Mouse (Mus musculus): ENCODE results near the gene Asgr1.

Asgr1 gene

DNA sequence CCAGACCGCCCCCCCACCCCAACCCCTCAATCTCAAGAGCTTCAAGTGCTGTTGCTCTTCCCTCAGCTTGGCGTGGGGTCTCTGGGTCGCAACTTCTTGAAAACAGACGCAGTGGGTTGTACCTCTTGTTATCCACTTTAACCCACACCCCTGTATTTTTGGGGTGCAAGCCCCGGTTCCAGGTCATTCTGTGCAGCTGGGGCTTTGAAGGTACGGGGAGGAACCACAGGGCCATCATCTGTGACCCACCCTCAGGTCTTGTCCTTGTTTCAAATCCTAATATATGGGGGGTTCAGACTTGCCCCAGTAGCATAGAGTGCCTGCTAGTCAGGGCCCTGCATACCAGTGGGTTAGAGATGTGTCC lies 29.8 kb upstream of the Asgr1 start:
- no peak for DNase-seq (ENCODE audit: low spot score in 2 of 2)

DNA sequence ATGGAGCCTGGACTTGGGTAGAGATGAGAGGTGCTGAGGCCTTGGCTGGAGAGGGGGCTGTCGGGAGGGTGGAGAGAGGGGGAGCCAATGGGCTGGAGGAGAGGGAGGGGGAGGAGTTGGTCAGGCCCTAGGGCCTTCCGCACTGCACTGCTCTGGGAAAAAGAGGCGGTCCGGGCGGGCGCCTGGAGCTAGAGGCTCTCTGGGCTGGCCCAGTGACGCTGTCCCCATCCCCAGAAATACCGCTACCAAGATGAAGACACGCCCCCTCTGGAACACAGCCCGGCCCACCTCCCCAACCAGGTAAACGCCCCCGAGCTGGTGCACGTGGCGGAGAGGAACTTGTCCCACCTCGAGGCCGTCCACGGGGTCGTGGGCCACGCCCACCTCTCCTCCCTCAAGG lies 27.2 kb upstream of the Asgr1 start:
- no peak for DNase-seq (ENCODE audit: low spot score in 2 of 2)

DNA sequence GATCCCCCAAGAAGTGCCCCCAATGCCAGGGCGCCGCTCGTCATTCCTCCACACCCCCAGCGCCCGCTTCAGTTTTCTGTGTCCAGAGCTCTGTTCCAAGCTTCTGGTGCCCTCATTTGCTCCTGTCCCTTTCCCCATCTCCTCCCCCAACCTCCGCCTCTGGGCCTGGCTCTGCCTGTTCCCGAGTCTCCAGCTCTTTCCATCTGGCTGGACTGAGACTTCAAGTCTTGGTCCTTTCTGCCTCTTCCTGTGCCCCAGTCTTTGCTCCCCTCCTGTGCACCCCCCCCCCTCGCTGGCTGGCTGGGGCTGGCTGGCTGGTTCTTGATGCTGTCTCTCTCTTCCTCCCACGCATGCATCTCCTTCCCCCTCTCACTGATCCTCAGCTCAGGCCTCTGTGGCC lies 26.5 kb upstream of the Asgr1 start:
- peak in 1 of 2 experiments; percentile 42 for DNase-seq (ENCODE audit: low spot score in 2 of 2)

DNA sequence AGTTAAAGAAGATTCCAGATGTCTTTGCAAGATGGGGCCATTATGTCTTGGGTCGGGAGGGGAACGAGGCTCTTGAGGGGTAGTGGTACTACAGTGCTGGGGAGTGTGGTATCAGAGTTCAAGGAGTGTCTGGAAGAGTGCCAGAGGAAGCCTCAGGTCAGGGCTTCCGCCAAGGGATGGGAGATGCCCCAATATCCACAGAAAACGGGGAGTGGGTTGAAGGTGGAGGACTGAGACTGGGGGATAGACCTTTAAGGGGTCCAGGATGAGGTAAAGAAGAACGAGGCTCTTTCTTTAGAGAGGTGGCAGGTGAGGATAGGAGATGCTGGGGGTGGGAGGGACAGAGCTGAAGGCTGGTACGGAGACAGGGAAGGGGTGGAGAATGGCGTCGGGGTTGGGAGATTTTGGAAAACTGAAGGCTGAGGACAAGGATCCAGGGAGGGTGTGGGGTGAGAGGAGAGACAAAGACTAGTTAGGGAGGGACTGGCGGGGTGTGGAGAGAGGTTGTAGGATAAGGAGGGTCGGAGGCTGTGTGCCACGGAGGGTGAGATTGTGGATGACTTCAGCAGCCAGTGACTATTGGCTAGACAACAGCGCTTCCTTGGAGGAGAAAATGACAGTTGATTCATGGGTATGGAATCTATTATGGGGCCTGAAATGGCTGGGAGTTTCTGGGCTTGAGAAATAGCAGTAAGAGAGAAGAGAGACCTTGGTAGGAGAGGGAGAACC lies 25.3 kb upstream of the Asgr1 start:
- no peak for DNase-seq (ENCODE audit: low spot score in 2 of 2)

DNA sequence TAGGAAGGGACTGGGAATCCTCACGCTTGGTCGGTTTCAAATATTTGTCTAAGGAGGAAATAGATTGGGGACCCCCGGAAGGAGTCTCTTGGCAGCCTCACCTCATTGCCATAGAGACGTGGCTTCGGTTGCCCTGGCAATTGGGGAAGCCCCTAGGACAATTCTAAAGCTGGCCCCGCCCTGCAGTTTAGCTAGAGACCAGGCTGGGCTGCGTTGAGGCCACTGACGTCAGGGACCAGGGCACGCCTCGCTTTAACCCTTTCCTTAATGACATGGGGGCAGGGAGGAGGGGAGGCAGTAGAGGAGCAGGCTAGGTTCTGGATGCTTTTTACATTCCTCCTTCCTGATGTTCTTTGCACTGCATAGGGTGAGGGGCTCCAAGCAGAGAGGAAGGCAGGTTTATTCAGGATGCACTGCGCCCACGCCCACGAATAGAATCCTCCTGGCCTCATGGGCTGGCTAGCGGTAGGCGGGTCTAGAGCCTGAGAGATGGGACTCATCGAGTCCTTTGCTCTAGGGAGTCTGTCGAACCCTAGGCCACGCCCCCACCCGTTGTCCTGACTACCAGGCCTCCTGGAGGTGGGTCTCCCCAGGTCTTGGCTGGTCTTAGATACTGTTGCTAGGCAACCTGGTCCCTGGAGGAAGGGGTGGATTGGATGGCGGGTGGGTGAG lies 24.6 kb upstream of the Asgr1 start:
- DNase-seq (ENCODE audit: low spot score in 2 of 2), result peak; percentile 85 to 89

DNA sequence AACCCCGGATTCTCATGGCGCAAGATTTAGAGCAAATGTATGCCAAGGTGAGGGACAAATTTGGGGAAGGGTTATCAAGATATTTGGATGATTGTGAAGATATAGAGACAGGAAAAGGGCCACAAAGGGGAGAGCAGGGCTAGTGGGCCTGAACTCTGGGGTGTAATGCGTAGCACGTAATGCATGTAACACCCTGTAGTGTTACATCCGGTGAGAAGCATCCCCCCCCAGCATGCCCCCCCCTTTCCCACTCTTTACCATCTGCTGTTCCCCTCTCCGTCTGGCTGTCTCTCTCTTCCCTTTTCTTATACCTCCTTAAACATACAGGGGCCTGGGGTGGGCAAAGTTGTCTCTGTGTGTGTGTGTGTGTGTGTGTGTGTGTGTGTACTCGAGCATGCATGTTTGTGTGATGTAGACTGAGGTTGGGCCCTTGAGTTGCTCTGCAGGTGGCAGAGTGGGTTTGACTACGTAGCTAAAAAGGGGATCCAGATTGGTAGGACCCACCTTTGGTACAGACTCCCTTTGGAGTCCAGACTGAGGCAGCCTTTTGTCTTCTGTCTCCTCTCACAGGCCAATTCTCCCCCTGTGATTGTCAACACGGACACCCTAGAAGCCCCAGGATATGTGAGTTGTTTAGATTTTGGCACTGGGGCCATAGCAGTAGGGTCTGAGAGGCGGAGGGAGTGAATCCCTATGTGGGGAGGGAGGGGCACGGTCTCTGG lies 23.9 kb upstream of the Asgr1 start:
- no peak for DNase-seq (ENCODE audit: low spot score in 2 of 2)

DNA sequence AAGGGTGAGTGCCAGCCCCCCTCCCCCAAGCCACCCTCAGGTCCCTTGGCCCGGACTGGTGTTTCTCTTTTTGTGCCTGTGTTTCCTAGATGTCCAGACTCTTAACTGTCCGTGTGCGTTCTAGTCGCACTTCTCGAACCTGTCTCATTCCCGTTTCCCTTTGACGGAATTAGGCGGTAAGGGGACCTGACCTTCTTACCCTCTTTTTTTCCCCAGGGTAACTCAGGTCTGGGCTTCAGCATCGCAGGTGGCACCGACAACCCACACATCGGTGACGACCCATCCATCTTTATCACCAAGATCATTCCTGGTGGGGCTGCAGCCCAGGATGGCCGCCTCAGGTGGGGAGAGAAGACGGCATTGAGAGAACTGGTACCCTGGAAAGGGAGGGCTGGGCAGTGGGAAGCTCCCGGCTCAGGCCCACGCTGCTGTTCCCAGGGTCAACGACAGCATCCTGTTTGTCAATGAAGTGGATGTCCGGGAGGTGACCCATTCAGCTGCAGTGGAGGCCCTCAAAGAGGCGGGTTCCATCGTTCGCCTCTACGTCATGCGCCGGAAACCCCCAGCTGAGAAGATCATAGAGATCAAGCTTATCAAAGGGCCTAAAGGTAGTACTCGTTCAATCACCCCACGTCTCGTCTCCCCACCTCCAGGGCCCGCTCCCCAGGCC lies 23.1 kb upstream of the Asgr1 start:
- no peak for DNase-seq (ENCODE audit: low spot score in 2 of 2)

DNA sequence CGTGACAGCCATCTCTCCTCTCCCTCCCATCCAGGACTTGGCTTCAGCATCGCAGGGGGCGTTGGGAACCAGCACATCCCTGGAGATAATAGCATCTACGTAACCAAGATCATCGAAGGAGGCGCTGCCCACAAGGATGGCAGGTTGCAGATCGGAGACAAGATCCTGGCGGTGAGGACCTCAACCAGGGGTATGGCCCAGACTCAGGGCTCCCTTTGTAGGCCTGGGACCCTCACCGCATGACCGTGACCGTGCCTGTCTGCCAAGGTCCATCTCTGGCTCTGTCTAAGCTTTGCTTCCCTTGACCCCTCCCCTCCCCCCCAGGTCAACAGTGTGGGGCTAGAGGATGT lies 22.6 kb upstream of the Asgr1 start:
- DNase-seq (ENCODE audit: low spot score in 2 of 2), result no peak

DNA sequence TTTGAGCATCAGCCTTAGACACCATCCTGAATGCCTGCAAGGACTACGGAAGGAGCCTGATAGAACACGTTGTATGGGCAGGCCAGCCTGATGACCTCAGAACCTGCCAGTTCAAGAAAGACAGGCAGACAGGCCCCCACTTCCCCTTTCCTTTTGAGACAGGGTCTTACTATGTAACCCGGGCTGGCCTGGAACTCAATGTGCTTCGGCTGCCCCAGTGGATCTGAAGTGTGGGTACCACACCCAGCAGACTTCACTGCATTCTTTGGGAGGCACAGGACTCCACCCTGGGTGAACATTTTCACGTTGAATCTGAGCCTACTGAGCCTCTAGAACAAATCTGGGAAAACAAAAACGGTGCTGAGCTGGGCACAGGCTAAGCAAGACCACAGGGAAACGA lies 15.7 kb upstream of the Asgr1 start:
- DNase-seq (ENCODE audit: low spot score in 2 of 2), result no peak

DNA sequence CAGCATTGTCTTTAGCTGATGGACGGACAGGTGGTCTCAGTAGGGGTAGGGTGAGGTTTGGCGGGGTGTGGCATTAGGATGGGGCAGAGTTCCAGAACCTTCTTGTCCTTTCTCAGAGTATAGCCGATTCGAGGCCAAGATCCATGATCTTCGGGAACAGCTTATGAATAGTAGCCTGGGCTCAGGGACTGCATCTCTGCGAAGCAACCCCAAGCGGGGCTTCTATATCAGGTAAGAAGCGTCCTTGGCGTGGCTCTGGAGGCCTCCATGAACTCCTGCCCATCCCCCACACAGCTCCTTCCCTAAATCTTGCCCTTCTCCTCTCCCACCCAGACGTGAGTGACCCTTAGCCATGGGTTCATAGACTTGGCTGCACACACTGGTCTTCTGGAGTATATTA lies 14.3 kb upstream of the Asgr1 start:
- DNase-seq (ENCODE audit: low spot score in 2 of 2), result no peak

DNA sequence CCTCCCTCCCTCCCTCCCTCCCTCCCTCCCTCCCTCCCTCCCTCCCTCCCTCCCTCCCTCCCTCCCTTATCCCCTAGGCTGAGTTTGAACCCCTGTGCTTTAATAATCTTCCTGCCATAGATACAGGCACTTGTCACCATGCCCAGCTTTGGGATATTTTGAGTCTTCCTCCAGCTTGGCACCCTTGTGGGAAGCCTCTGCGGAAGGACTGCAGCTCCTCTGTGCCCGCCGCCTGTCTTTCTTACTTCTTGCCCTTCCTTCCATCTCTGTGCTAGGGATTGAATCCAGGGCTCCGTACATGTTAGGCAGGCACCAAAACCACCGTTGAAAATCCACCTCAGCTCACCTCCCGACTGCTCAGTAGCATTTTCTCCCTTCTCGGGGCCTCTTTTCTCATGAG lies 13.7 kb upstream of the Asgr1 start:
- no peak for DNase-seq (ENCODE audit: low spot score in 2 of 2)

DNA sequence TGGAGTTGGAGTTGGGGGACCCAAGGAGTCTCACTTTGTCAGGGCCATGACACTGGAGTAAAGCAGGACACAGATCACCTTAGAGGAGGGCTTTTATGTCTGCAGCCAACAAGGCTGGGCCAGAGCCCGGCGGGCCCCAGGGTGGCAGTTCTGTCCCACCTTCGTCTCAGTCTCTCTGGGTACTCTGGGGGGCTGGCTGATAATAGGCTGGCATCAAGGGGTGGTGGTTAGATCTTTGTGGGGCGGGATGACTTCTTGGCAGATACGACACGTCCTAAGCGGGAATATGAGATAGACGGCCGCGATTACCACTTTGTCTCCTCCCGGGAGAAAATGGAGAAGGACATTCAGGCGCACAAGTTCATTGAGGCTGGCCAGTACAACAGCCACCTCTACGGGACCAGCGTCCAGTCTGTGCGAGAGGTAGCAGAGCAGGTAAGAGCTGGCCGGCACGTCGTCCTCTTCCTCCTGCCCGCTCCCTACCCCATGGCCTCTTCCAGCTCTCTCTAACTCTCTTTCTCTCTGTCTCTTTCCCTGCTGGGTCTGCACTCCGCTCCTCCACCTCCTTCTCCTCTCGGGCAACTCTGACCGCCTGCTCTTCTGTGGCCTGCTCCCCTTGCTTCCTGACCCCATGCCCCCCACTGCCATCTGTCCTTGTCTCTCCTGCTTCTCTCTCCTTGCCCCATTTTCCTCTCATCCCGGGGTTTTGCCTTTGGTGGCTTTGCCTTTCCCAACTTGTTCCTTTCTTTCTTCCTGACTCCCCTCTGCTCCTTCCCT lies 11.4 kb upstream of the Asgr1 start:
- no peak for DNase-seq (ENCODE audit: low spot score in 2 of 2)

DNA sequence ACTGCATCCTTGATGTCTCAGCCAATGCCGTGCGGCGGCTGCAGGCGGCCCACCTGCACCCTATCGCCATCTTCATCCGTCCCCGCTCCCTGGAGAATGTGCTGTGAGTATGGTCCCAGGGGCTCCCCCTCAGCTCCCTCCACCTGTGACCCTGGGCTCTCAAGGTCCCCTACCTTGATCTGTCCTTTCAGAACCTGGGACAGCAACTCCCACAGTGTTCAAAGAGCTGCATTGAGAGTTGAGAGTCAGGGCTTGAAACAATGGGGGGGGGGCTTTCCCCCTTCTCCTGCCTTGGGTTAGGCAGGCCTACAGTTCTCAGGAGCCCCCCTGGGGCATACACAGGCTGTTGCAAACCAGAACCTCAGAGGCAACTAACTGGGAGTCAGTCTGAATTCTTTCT lies 10.2 kb upstream of the Asgr1 start:
- DNase-seq (ENCODE audit: low spot score in 2 of 2), result no peak

DNA sequence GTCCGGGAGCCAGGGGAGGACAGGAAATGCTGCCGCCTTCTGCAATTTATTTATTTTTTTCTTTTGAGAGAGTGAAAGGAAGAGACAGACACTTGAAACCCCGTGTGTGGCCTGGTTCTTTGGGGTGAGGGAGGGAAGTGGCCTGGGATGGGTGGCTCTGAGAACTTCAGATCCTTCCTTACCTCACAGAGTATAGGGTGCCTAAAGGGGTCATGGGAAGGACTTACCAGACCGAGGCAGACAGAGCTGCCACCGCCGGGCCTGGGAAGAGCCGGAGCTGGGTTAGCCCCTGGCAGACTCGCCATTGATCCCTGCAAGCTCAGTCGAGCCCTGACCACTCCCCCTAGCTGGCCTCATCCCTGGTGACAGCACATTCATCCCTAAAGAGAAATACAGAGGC lies 8.4 kb upstream of the Asgr1 start:
- DNase-seq (ENCODE audit: low spot score in 2 of 2), result no peak

DNA sequence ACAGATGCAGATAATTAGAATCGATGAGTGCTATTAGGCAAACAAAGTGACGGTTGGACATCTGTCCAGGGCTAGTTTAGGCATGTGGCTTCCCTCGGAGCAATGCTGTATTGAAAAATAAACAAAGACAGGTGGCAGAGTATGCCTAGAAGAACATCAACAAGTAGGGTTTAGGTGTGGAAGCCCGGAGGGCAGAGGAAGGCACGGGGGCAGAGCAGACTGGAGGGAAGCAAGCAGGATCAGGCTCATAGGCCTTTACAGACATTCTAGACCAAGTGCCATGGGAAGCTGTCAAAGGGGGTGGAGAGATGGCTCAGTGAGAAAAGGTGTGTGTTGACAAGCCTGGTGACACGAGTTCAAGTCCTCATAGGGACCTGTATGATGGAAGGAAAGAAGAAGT lies 4.5 kb upstream of the Asgr1 start:
- DNase-seq (ENCODE audit: low spot score in 2 of 2), result no peak

DNA sequence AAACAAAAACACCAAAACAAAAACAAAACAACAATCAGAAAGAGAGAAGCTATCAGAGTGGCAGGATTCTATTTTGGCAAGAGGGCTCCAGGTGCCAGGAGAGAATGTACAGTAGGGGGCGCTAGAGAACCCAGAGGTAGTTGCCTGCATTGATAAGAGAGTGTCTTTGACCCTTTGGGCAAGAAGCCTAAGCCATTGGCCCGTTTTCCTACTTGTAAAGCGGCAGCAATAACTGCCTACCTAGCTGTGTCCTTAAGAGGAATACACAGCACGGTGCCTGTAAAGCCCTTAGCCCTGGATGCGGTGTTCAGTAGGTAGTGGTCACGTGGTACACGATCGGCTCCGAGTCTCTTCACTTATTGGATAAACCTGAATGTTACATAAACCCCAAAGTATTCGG lies 4.1 kb upstream of the Asgr1 start:
- no peak for DNase-seq (ENCODE audit: low spot score in 2 of 2)

DNA sequence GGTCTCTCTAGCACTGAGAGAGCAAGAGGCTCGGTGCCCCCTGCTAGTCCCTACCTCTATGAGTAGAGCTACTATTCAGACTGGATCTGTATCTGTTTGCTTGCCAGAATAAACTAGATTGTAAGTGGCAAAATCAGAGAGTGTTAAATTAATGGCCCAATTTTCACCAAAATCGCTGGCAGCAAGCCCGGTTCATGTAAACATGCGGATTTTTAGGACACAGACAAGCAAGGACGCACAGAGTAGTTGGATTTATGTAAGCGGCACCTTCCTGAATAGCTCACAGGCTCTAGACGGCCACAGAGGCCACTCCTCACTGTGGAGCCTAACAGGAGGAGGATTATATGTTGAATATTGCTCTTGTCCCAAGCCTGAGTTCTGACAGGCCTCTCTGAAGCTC lies 729 bp upstream of the Asgr1 start:
- DNase-seq (ENCODE audit: low spot score in 2 of 2), result no peak

DNA sequence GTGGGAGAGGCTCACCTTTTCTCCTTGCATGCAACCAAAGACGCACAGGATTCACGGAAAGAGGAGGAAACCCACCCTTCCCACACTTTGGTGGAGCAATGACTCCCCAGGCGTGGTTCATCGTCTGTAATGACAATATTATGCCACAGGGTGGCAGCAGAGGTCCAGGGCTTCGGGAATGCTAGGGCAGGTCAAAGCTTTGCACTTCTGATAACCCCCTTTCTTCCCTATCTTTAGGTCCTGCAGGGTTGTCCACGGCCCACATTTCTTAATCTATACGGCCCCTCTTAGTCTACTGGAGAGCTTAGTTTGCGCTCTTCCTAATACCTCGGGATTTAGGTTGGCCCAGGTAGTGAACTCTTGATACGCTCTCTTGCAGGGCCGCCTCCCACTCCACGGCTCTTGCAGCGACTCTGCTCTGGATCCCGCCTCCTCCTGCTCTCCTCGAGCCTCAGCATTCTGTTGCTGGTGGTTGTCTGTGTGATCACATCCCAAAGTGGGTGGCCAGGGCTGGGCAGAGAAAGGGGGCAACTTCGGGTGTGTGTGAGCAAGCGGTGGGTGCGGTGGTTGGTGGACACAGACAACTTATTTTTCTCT lies 1.8 kb downstream of the Asgr1 start:
- DNase-seq (ENCODE audit: low spot score in 2 of 2), result no peak

DNA sequence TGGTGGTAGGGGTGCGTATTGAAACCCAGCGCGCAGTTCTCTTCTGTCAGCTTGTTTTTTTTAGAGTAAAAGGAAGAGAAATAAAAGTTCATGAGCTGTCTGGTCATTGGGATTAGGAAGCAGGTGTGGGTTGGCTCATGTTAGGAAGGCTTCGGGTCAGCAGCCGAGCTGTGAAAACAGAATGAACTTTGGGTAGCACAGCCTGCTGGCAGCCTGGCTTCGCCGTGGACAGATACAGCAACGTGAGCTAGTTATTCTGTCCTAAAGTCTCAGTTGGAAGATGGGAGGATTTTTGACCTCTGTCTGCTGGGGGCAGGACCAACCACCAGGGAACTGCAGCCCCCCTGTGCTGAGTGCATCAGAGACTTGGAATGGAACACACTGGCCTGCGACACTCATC lies 3.9 kb downstream of the Asgr1 start:
- DNase-seq (ENCODE audit: low spot score in 2 of 2), result no peak

DNA sequence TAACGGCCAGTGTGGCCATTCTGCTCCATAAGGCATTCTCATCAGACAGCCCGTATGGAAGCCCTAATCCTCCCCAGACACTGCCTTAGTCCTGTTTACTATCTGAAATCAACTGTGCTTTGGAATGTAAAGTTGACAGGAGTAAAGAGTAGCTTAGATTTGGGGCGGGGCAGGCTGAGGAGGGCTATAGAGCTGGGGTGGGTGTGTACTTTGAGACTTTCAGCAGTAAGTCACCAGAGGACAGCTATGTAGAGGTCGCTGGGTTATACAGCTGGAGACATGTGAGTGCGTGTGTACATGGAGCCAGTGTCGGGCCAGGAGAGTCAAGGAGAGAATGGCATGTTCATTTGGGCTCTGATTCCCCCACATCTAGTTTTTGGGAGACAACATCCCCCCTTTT lies 6.0 kb downstream of the Asgr1 start:
- DNase-seq (ENCODE audit: low spot score in 2 of 2), result no peak

DNA sequence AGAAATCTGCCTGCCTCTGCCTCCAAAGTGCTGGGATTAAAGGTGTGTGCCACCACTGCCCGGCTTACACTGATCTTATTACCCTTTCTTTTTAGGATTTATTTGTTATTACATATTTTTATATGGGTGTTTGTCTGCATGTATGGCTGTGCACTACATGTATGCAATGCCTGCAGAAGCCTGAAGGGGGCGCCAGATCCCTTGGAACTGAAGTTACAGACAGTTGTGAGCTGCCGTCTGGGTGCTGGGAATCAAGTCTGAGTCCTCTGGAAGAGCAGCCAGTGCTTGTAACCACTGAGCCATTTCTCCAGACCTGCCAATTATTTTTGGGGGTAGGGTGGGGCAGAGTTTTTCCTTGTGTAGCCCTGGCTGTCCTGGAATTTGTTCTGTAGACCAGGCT lies 9.2 kb downstream of the Asgr1 start:
- no peak for DNase-seq (ENCODE audit: low spot score in 2 of 2)

DNA sequence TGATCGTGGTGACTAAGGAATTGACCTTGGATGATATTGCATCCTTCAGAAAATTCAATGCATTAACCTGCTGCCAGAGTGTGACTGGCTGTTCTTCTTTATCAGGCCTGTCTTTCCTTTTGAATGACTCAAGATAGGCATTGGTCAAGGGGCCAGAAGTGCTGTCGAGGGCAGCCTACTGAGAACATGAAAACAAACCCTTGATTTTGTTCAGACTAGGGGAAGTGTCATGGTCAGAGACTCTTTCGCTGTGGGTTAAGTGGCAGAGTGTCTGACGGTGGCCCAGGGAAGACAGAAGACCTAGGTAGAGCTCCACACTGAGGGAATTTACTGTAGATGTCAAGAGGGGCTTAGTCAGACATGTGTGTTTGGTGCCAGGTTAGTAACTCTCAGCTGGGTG lies 12.8 kb downstream of the Asgr1 start:
- DNase-seq (ENCODE audit: low spot score in 2 of 2), result no peak

Measured in right cerebral cortex, postnatal 36 days (tissue).